Mouse (Mus musculus) MEL (cell line): ENCODE data around the gene Mon1a. TPM values are rescaled to one million over a fixed set of nuclear protein-coding genes. Genes with fewer than 3 reads are reported as not detected.

Experiments
- DNase-seq: peaks from one replicate; pipeline ENCODE4 v3.0.0; 2011; ENCODE audit warnings: low read depth, low spot score
- H3K27ac ChIP-seq: 2 replicates; pipeline ENCODE4 v1.5.1; 2012; ENCODE audit warnings: low read depth, mild to moderate bottlenecking, control low read depth, low read length, moderate library complexity; ENCODE audit not compliant: control insufficient read depth
- H3K27me3 ChIP-seq, 2 experiments: fragments of 150-350 bp in 1 of 2; sonication (generic) in 1 of 2; 2 replicates each; pipeline ENCODE4 v1.6.1; 2012; ENCODE audit warnings: low read length in 2 of 2, mild to moderate bottlenecking in 2 of 2, improper control_type of control experiment in 1 of 2, moderate library complexity in 1 of 2; ENCODE audit not compliant: insufficient read depth in 2 of 2, control insufficient read depth in 1 of 2
- H3K36me3 ChIP-seq, 2 experiments: 2 replicates each; pipeline ENCODE4 v1.6.1; 2012 to 2014; ENCODE audit warnings: low read length in 2 of 2, improper control_type of control experiment in 1 of 2, inconsistent platforms in 1 of 2, mild to moderate bottlenecking in 1 of 2; ENCODE audit not compliant: insufficient read depth in 2 of 2, control insufficient read depth in 1 of 2
- H3K4me1 ChIP-seq, 2 experiments: fragments of 150-350 bp in 1 of 2; sonication (generic) in 1 of 2; 2 replicates each; pipeline ENCODE4 v1.6.1; 2012; ENCODE audit warnings: low read length in 2 of 2, improper control_type of control experiment in 1 of 2, mild to moderate bottlenecking in 1 of 2; ENCODE audit not compliant: insufficient read depth in 2 of 2, control insufficient read depth in 1 of 2
- H3K4me3 ChIP-seq, 2 experiments: fragments of 150-350 bp in 1 of 2; sonication (generic) in 1 of 2; 2 replicates each; pipeline ENCODE4 v1.5.1; 2012; ENCODE audit warnings: low read depth in 2 of 2, low read length in 2 of 2, mild to moderate bottlenecking in 2 of 2, moderate library complexity in 2 of 2, control low read depth in 1 of 2, improper control_type of control experiment in 1 of 2; ENCODE audit not compliant: control insufficient read depth in 1 of 2, insufficient read depth in 1 of 2
- H3K79me2 ChIP-seq: 2 replicates; pipeline ENCODE4 v1.6.1; 2012; ENCODE audit warnings: mild to moderate bottlenecking, low read length, moderate library complexity; ENCODE audit not compliant: control insufficient read depth, poor library complexity, insufficient read depth
- H3K9ac ChIP-seq: 2 replicates; pipeline ENCODE4 v1.6.1; 2012; ENCODE audit warnings: low read depth, mild to moderate bottlenecking, control low read depth, low read length, moderate library complexity; ENCODE audit not compliant: control insufficient read depth, poor library complexity, severe bottlenecking
- H3K9me3 ChIP-seq: fragments of 150-350 bp; sonication (generic); replicated peaks from 2 replicates; pipeline ENCODE4 v1.6.1; 2012; ENCODE audit warnings: mild to moderate bottlenecking, low read length, improper control_type of control experiment, moderate library complexity; ENCODE audit not compliant: insufficient read depth
- CHD2 ChIP-seq: IDR thresholded peaks from 2 replicates; pipeline ENCODE4 v1.6.1; 2011; ENCODE audit warnings: low read length, improper control_type of control experiment
- E2F4 ChIP-seq: IDR thresholded peaks from 2 replicates; pipeline ENCODE4 v1.6.1; 2011; ENCODE audit warnings: low read depth, low read length, improper control_type of control experiment, borderline replicate concordance
- ELF1 ChIP-seq: IDR thresholded peaks from 2 replicates; pipeline ENCODE4 v1.6.1; 2014; ENCODE audit warnings: low read depth, mild to moderate bottlenecking, inconsistent platforms, low read length, improper control_type of control experiment, moderate library complexity
- ETS1 ChIP-seq: IDR thresholded peaks from 2 replicates; pipeline ENCODE4 v1.6.1; 2012; ENCODE audit warnings: low read depth, mild to moderate bottlenecking, inconsistent platforms, low read length, improper control_type of control experiment, moderate library complexity
- GATA1 ChIP-seq: IDR thresholded peaks from 2 replicates; pipeline ENCODE4 v1.6.1; 2011; ENCODE audit warnings: low read depth, low read length, improper control_type of control experiment
- HCFC1 ChIP-seq: IDR thresholded peaks from 2 replicates; pipeline ENCODE4 v1.6.1; 2012; ENCODE audit warnings: low read depth, mild to moderate bottlenecking, inconsistent platforms, low read length, improper control_type of control experiment, moderate library complexity
- KAT2A ChIP-seq: conservative IDR thresholded peaks from 2 replicates; pipeline ENCODE4 v1.6.1; 2012; ENCODE audit warnings: low read depth, low read length, improper control_type of control experiment, inconsistent platforms
- MAX ChIP-seq: IDR thresholded peaks from 2 replicates; pipeline ENCODE4 v1.6.1; 2011; ENCODE audit warnings: low read length, improper control_type of control experiment
- MAZ ChIP-seq: IDR thresholded peaks from 2 replicates; pipeline ENCODE4 v1.6.1; 2012; ENCODE audit warnings: low read depth, mild to moderate bottlenecking, inconsistent platforms, low read length, improper control_type of control experiment
- MEF2A ChIP-seq: IDR thresholded peaks from 2 replicates; pipeline ENCODE4 v1.6.1; 2014; ENCODE audit warnings: low read depth, mild to moderate bottlenecking, inconsistent platforms, low read length, improper control_type of control experiment; ENCODE audit not compliant: poor library complexity, insufficient replicate concordance, severe bottlenecking; ENCODE audit errors: extremely low read depth
- MXI1 ChIP-seq: IDR thresholded peaks from 2 replicates; pipeline ENCODE4 v1.6.1; 2011; ENCODE audit warnings: mild to moderate bottlenecking, low read depth, low read length, improper control_type of control experiment
- MYC ChIP-seq: IDR thresholded peaks from 2 replicates; pipeline ENCODE4 v1.6.1; 2011; ENCODE audit warnings: low read depth, mild to moderate bottlenecking, low read length, improper control_type of control experiment, moderate library complexity
- NELFE ChIP-seq: IDR thresholded peaks from 2 replicates; pipeline ENCODE4 v1.6.1; 2011; ENCODE audit warnings: low read depth, low read length, improper control_type of control experiment
- NRF1 ChIP-seq: IDR thresholded peaks from 2 replicates; pipeline ENCODE4 v1.6.1; 2014; ENCODE audit warnings: low read depth, mild to moderate bottlenecking, inconsistent platforms, low read length, improper control_type of control experiment, moderate library complexity; ENCODE audit not compliant: poor library complexity, insufficient read depth, severe bottlenecking
- POLR2A ChIP-seq, 2 experiments: IDR thresholded peaks; 2 replicates each; pipeline ENCODE4 v1.6.1; 2011 to 2012; ENCODE audit warnings: low read length in 2 of 2, mild to moderate bottlenecking in 2 of 2, control low read depth in 1 of 2, improper control_type of control experiment in 1 of 2, low read depth in 1 of 2, moderate library complexity in 1 of 2; ENCODE audit not compliant: control insufficient read depth in 1 of 2, insufficient read depth in 1 of 2, poor library complexity in 1 of 2
- POLR2AphosphoS2 ChIP-seq: IDR thresholded peaks from 2 replicates; pipeline ENCODE4 v1.6.1; 2011; ENCODE audit warnings: low read length, improper control_type of control experiment
- POLR2AphosphoS5 ChIP-seq: IDR thresholded peaks from 2 replicates; pipeline ENCODE4 v1.6.1; 2012; ENCODE audit warnings: low read depth, borderline replicate concordance, mild to moderate bottlenecking, inconsistent platforms, low read length, moderate library complexity, mixed read lengths
- RAD21 ChIP-seq: IDR thresholded peaks from 2 replicates; pipeline ENCODE4 v1.6.1; 2011; ENCODE audit warnings: mild to moderate bottlenecking, low read depth, low read length, improper control_type of control experiment
- RCOR1 ChIP-seq: IDR thresholded peaks from 2 replicates; pipeline ENCODE4 v1.6.1; 2012; ENCODE audit warnings: low read depth, mild to moderate bottlenecking, inconsistent platforms, low read length, improper control_type of control experiment
- SIN3A ChIP-seq: IDR thresholded peaks from 2 replicates; pipeline ENCODE4 v1.6.1; 2012; ENCODE audit warnings: low read length, improper control_type of control experiment, inconsistent platforms
- SMC3 ChIP-seq: IDR thresholded peaks from 2 replicates; pipeline ENCODE4 v1.6.1; 2011; ENCODE audit warnings: low read depth, low read length, improper control_type of control experiment
- TAL1 ChIP-seq: IDR thresholded peaks from 2 replicates; pipeline ENCODE4 v1.6.1; 2012; ENCODE audit warnings: mild to moderate bottlenecking, inconsistent platforms, low read length, moderate library complexity, mixed read lengths
- TBP ChIP-seq: IDR thresholded peaks from 2 replicates; pipeline ENCODE4 v1.8.0; 2011; ENCODE audit warnings: low read depth, low read length, improper control_type of control experiment
- TCF12 ChIP-seq: IDR thresholded peaks from 2 replicates; pipeline ENCODE4 v1.6.1; 2014; ENCODE audit warnings: low read depth, mild to moderate bottlenecking, inconsistent platforms, low read length, improper control_type of control experiment, moderate library complexity
- ZMIZ1 ChIP-seq: IDR thresholded peaks from 2 replicates; pipeline ENCODE4 v1.6.1; 2012; ENCODE audit warnings: low read depth, mild to moderate bottlenecking, inconsistent platforms, low read length, improper control_type of control experiment, moderate library complexity
- ZNF384 ChIP-seq: IDR thresholded peaks from 2 replicates; pipeline ENCODE4 v1.6.1; 2012; ENCODE audit warnings: low read depth, mild to moderate bottlenecking, inconsistent platforms, low read length, improper control_type of control experiment
- polyA plus RNA-seq, 2 experiments: library from polyadenylated mRNA; stranded (reverse) in 1 of 2; unstranded in 1 of 2; fragments of >175 nt in 1 of 2; fragments of >200 nt in 1 of 2; gene quantifications; 2 replicates each; pipeline versions ENCODE4 v1.2.1 to v1.2.4; 2012; ENCODE audit warnings: low replicate concordance in 2 of 2, low read depth in 1 of 2; ENCODE audit not compliant: insufficient read length in 2 of 2, insufficient read depth in 1 of 2, missing spikeins in 1 of 2
- total RNA-seq: library from RNA; depleted of rRNA; stranded (reverse); fragments of 300-350 nt; gene quantifications from 2 replicates; pipeline ENCODE4 v1.2.3, GENCODE M21; 2012; rRNA removed

The Mon1a gene
- total and polyA plus RNA-seq, 3 experiments, result 11.5 to 13.5 TPM; not detected in 1

- peak overlapping the region; percentile 71 for H3K27ac ChIP-seq
- DNase-seq, result peak; percentile 95
- peak overlapping the region; percentile 90 for H3K9ac ChIP-seq
- H3K4me1 ChIP-seq, result peaks cover 0 to 13% of the 10 kb centered on the region in 2 experiments; a peak in 2 of 4 replicates
- H3K27me3 ChIP-seq, result no peaks in the 10 kb centered on the region
- peaks cover 33% of the 10 kb centered on the region for H3K79me2 ChIP-seq
- TF ChIP-seq NRF1 (no peak), MAZ (0 out of 2 replicates have a peak, but pooled peaks have one; percentile 54), POLR2AphosphoS5 (no peak), RCOR1 (no peak), E2F4 (peak; percentile 94), ZNF384 (no peak), SMC3 (0 out of 2 replicates have a peak, but pooled peaks have one; percentile 4), ELF1 (peak; percentile 88), CHD2 (peak; percentile 37), TCF12 (peak; percentile 58), POLR2A (IDR thresholded peaks at IDR 0.05; ENCODE audit: control insufficient read depth in 1 of 2, insufficient read depth in 1 of 2, low read depth in 1 of 2, low read length in 2 of 2, poor library complexity in 1 of 2) (peak; percentile 67 to 94; a peak in 2 of 4 replicates), TBP (peak; percentile 86), POLR2AphosphoS2 (peak; percentile 91), ETS1 (peak; percentile 43; the same call in 1 of the 2 replicates), GATA1 (peak; percentile 84), ZMIZ1 (peak; percentile 90), MXI1 (peak; percentile 91), HCFC1 (peak; percentile 91), MAX (peak; percentile 91), MEF2A (0 out of 2 replicates have a peak, but pooled peaks have one; percentile 18), SIN3A (peak; percentile 98), KAT2A (peak; percentile 72; the same call in 1 of the 2 replicates), TAL1 (no peak), MYC (peak; percentile 72; the same call in 1 of the 2 replicates), RAD21 (no peak), NELFE (peak; percentile 95)
- H3K36me3 ChIP-seq, result peaks cover 4 to 12% of the 10 kb centered on the region in 2 experiments; a peak in 2 of 4 replicates
- H3K4me3 ChIP-seq, result peak overlapping the region; percentile 85 to 96
- H3K9me3 ChIP-seq, result no peaks in the 10 kb centered on the region
Observed at GRCm38 (mm10) chr9:107950460-107951355, 62.8 kb downstream of the Mon1a start.

Other genes starting within 250 kb of the Mon1a start
- not detected in 2 replicates for gene Slc38a3, start 218.6 kb upstream of the Mon1a start, total RNA-seq
- gene Slc38a3, start 218.6 kb upstream of the Mon1a start, polyA plus RNA-seq, result not detected
- gene Gnat1, start 208.4 kb upstream of the Mon1a start, total RNA-seq, result 0.27 TPM in 1 of 2 replicates, not detected in the other
- 100 to 1,000 TPM in 1 of 2 experiments, not detected in 1; 326 TPM for gene Gnat1, start 208.4 kb upstream of the Mon1a start, polyA plus RNA-seq
- not detected in 2 replicates for gene Sema3f, start 177.7 kb upstream of the Mon1a start, total RNA-seq
- gene Sema3f, start 177.7 kb upstream of the Mon1a start, polyA plus RNA-seq, result not detected
- gene Rbm5, start 117.2 kb upstream of the Mon1a start, total RNA-seq, result 80.2 and 87.6 TPM in 2 replicates
- 100 to 1,000 TPM; 125 to 143 TPM for gene Rbm5, start 117.2 kb upstream of the Mon1a start, polyA plus RNA-seq
- 54.2 and 55.8 TPM in 2 replicates for gene Rbm6, start 14.9 kb upstream of the Mon1a start, total RNA-seq
- 100 to 1,000 TPM in 1 of 2 experiments, 10 to 100 TPM in 1; 55.7 to 521 TPM for gene Rbm6, start 14.9 kb upstream of the Mon1a start, polyA plus RNA-seq
- 136 and 149 TPM in 2 replicates for gene Mst1r, start 18.7 kb downstream of the Mon1a start, total RNA-seq
- gene Mst1r, start 18.7 kb downstream of the Mon1a start, polyA plus RNA-seq, result 100 to 1,000 TPM in 1 of 2 experiments, not detected in 1; 133 TPM
- not detected in 2 replicates for gene Actl11, start 40.3 kb downstream of the Mon1a start, total RNA-seq
- not detected for gene Actl11, start 40.3 kb downstream of the Mon1a start, polyA plus RNA-seq
- 0.08 and 0.39 TPM in 2 replicates for gene Camkv, start 47.5 kb downstream of the Mon1a start, total RNA-seq
- under 1 TPM in 1 of 2 experiments, not detected in 1; 0.14 TPM for gene Camkv, start 47.5 kb downstream of the Mon1a start, polyA plus RNA-seq
- 37.3 and 43.6 TPM in 2 replicates for gene Traip, start 62.0 kb downstream of the Mon1a start, total RNA-seq
- 10 to 100 TPM in 1 of 2 experiments, not detected in 1; 65.2 TPM for gene Traip, start 62.0 kb downstream of the Mon1a start, polyA plus RNA-seq
- 15.8 and 18.1 TPM in 2 replicates for gene Uba7, start 87.4 kb downstream of the Mon1a start, total RNA-seq
- gene Uba7, start 87.4 kb downstream of the Mon1a start, polyA plus RNA-seq, result 10 to 100 TPM in 1 of 2 experiments, not detected in 1; 44.1 TPM
- gene Gm20661, start 94.9 kb downstream of the Mon1a start, total RNA-seq, result 0.26 and 0.35 TPM in 2 replicates
- gene Gm20661, start 94.9 kb downstream of the Mon1a start, polyA plus RNA-seq, result under 1 TPM in 1 of 2 experiments, not detected in 1; 0.85 TPM
- gene Inka1, start 97.7 kb downstream of the Mon1a start, total RNA-seq, result 54.1 and 65.3 TPM in 2 replicates
- gene Inka1, start 97.7 kb downstream of the Mon1a start, polyA plus RNA-seq, result 10 to 100 TPM in 1 of 2 experiments, not detected in 1; 60.7 TPM
- gene Cdhr4, start 104.3 kb downstream of the Mon1a start, total RNA-seq, result 0.65 and 1.5 TPM in 2 replicates
- gene Cdhr4, start 104.3 kb downstream of the Mon1a start, polyA plus RNA-seq, result 1 to 10 TPM in 1 of 2 experiments, not detected in 1; 4.4 TPM
- gene Gm20662, start 108.2 kb downstream of the Mon1a start, total RNA-seq, result 0.62 and 0.73 TPM in 2 replicates
- 1 to 10 TPM in 1 of 2 experiments, not detected in 1; 1.2 TPM for gene Gm20662, start 108.2 kb downstream of the Mon1a start, polyA plus RNA-seq
- 35.5 and 37.2 TPM in 2 replicates for gene Ip6k1, start 114.3 kb downstream of the Mon1a start, total RNA-seq
- gene Ip6k1, start 114.3 kb downstream of the Mon1a start, polyA plus RNA-seq, result 10 to 100 TPM; 31.8 to 59.1 TPM
- 38.1 and 50.4 TPM in 2 replicates for gene Gmppb, start 161.1 kb downstream of the Mon1a start, total RNA-seq
- 10 to 100 TPM in 1 of 2 experiments, not detected in 1; 26.2 TPM for gene Gmppb, start 161.1 kb downstream of the Mon1a start, polyA plus RNA-seq
- gene Amigo3, start 165.0 kb downstream of the Mon1a start, total RNA-seq, result 1.2 and 2.2 TPM in 2 replicates
- 1 to 10 TPM in 1 of 2 experiments, not detected in 1; 3.4 TPM for gene Amigo3, start 165.0 kb downstream of the Mon1a start, polyA plus RNA-seq
- 1.6 and 4.6 TPM in 2 replicates for gene Mst1, start 192.3 kb downstream of the Mon1a start, total RNA-seq
- 1 to 10 TPM in 1 of 2 experiments, not detected in 1; 10.0 TPM for gene Mst1, start 192.3 kb downstream of the Mon1a start, polyA plus RNA-seq
- gene Rnf123, start 195.2 kb downstream of the Mon1a start, total RNA-seq, result 24.9 and 28.5 TPM in 2 replicates
- 10 to 100 TPM in 1 of 2 experiments, not detected in 1; 74.8 TPM for gene Rnf123, start 195.2 kb downstream of the Mon1a start, polyA plus RNA-seq
- 57.5 and 76.1 TPM in 2 replicates for gene Apeh, start 206.5 kb downstream of the Mon1a start, total RNA-seq
- 10 to 100 TPM in 1 of 2 experiments, not detected in 1; 69.0 TPM for gene Apeh, start 206.5 kb downstream of the Mon1a start, polyA plus RNA-seq